Mouse (Mus musculus) hindbrain, embryonic 13.5 days (tissue): ENCODE measurements around the gene Enpp3. TPM values are rescaled to one million over a fixed set of nuclear protein-coding genes. Genes with fewer than 3 reads are reported as not detected.

ENCODE experiments used
- ATAC-seq: fragments of 200-750 bp; cut with Nextera tagmentation; 2 replicates; pipeline ENCODE4 v1.8.0; 2017; ENCODE audit warnings: moderate TSS enrichment; ENCODE audit not compliant: low FRiP score
- H3K27ac ChIP-seq: fragments of 300-500 bp; sonication (generic); 2 replicates; pipeline ENCODE4 v1.5.1; 2015; ENCODE audit warnings: inconsistent platforms, mild to moderate bottlenecking, moderate library complexity
- H3K27me3 ChIP-seq: fragments of 300-500 bp; sonication (generic); 2 replicates; pipeline ENCODE4 v1.6.1; 2015; ENCODE audit warnings: mild to moderate bottlenecking, inconsistent platforms
- H3K36me3 ChIP-seq: fragments of 300-500 bp; sonication (generic); 2 replicates; pipeline ENCODE4 v1.6.1; 2015; ENCODE audit warnings: mild to moderate bottlenecking, inconsistent platforms
- H3K4me1 ChIP-seq: fragments of 300-500 bp; sonication (generic); replicated peaks from 2 replicates; pipeline ENCODE4 v1.6.1; 2015; ENCODE audit warnings: inconsistent platforms
- H3K4me2 ChIP-seq: fragments of 300-500 bp; sonication (generic); 2 replicates; pipeline ENCODE4 v1.6.1; 2015; ENCODE audit warnings: inconsistent platforms, mild to moderate bottlenecking, moderate library complexity
- H3K4me3 ChIP-seq: fragments of 300-500 bp; sonication (generic); 2 replicates; pipeline ENCODE4 v1.5.1; 2015; ENCODE audit warnings: mild to moderate bottlenecking, inconsistent platforms
- H3K9ac ChIP-seq: fragments of 300-500 bp; sonication (generic); 2 replicates; pipeline ENCODE4 v1.6.1; 2015; ENCODE audit warnings: mild to moderate bottlenecking, inconsistent platforms
- H3K9me3 ChIP-seq: fragments of 300-500 bp; sonication (generic); 2 replicates; pipeline ENCODE4 v1.6.1; 2016; ENCODE audit warnings: inconsistent platforms
- WGBS: fragments of 180-500 bp; shearing (Covaris S2); methylation state at CpG from one replicate; pipeline ENCODE4 v1.1.7; 2015; 5-methylcytosine and 5-hydroxymethylcytosine counted together
- polyA plus RNA-seq: library from polyadenylated mRNA; unstranded; fragments of >200 nt; fragmentation: Nextera tagmentation; extraction: Ambion mirVana; gene quantifications from 2 replicates; pipeline ENCODE4 v1.2.1, GENCODE M21; 2015

Enpp3 gene
- polyA plus RNA-seq, 1 experiment from 2014 or later = 4.6 TPM

GRCm38 (mm10) chr10:24832306-24832705 lies 10.3 kb downstream of the Enpp3 start:
- Histone ChIP-seq H3K4me2 (no peak overlapping the region), H3K27ac (no peak overlapping the region), H3K4me1 (peaks cover 20% of the 10 kb centered on the region), H3K9me3 (no peaks in the 10 kb centered on the region), H3K9ac (no peak overlapping the region), H3K4me3 (no peak overlapping the region), H3K27me3 (no peaks in the 10 kb centered on the region), H3K36me3 (no peaks in the 10 kb centered on the region)
- ATAC-seq = no peak
- WGBS = 95% methylated on average over 9 of the region's 9 CpGs

GRCm38 (mm10) chr10:24831377-24832095 lies 11.1 kb downstream of the Enpp3 start:
- no peaks in the 10 kb centered on the region for H3K27me3 ChIP-seq
- no peak overlapping the region for H3K27ac ChIP-seq
- ATAC-seq = no peak
- H3K9ac ChIP-seq = no peak overlapping the region
- H3K4me2 ChIP-seq = no peak overlapping the region
- WGBS = 71% methylated on average over 14 of the region's 15 CpGs
- no peaks in the 10 kb centered on the region for H3K9me3 ChIP-seq
- H3K4me3 ChIP-seq = no peak overlapping the region
- H3K36me3 ChIP-seq = no peaks in the 10 kb centered on the region
- peaks cover 18% of the 10 kb centered on the region for H3K4me1 ChIP-seq

- Histone ChIP-seq H3K9ac (no peak overlapping the region), H3K36me3 (no peaks in the 10 kb centered on the region), H3K27me3 (no peaks in the 10 kb centered on the region), H3K4me2 (no peak overlapping the region), H3K4me1 (peaks cover 8% of the 10 kb centered on the region), H3K9me3 (no peaks in the 10 kb centered on the region), H3K4me3 (no peak overlapping the region), H3K27ac (no peak overlapping the region)
- no peak for ATAC-seq
- WGBS = 94% methylated on average over 5 of the region's 5 CpGs
Measured at GRCm38 (mm10) chr10:24830448-24830847, 12.2 kb downstream of the Enpp3 start.

DNA sequence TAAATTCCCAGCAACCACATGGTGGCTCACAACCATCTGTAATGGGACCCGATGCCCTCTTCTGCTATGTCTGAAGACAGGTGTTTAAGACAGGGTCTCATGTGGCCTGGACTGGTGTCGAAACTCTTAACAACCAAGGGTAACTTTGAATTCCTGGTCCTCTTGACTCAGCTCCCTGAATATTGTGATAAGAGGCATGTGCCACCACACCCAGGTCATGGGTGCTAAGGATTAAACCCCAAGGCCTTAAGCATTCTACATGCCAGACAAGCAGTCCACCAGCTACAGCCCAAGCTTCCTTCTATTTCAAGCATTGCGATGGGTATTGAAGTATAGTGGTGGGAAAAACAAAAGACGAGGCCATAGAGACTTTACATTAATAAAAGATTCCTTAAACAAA lies 14.5 kb downstream of the Enpp3 start:
- WGBS = 93% methylated on average over 4 of the region's 4 CpGs

GRCm38 (mm10) chr10:24826130-24826529 lies 16.5 kb downstream of the Enpp3 start:
- no peak overlapping the region for H3K27ac ChIP-seq
- no peaks in the 10 kb centered on the region for H3K9me3 ChIP-seq
- no peak overlapping the region for H3K9ac ChIP-seq
- 16% methylated on average over 6 of the region's 6 CpGs for WGBS
- no peaks in the 10 kb centered on the region for H3K36me3 ChIP-seq
- H3K4me2 ChIP-seq = no peak overlapping the region
- H3K4me1 ChIP-seq = no peaks in the 10 kb centered on the region
- H3K27me3 ChIP-seq = no peaks in the 10 kb centered on the region
- no peak for ATAC-seq
- no peak overlapping the region for H3K4me3 ChIP-seq

More for the DNA sequence above, 14.5 kb downstream of the Enpp3 start:
- no peak for ATAC-seq
- no peaks in the 10 kb centered on the region for H3K36me3 ChIP-seq
- H3K4me1 ChIP-seq = no peaks in the 10 kb centered on the region
- no peak overlapping the region for H3K9ac ChIP-seq
- no peaks in the 10 kb centered on the region for H3K9me3 ChIP-seq
- no peak overlapping the region for H3K4me2 ChIP-seq
- no peaks in the 10 kb centered on the region for H3K27me3 ChIP-seq
- H3K4me3 ChIP-seq = no peak overlapping the region
- H3K27ac ChIP-seq = no peak overlapping the region

DNA sequence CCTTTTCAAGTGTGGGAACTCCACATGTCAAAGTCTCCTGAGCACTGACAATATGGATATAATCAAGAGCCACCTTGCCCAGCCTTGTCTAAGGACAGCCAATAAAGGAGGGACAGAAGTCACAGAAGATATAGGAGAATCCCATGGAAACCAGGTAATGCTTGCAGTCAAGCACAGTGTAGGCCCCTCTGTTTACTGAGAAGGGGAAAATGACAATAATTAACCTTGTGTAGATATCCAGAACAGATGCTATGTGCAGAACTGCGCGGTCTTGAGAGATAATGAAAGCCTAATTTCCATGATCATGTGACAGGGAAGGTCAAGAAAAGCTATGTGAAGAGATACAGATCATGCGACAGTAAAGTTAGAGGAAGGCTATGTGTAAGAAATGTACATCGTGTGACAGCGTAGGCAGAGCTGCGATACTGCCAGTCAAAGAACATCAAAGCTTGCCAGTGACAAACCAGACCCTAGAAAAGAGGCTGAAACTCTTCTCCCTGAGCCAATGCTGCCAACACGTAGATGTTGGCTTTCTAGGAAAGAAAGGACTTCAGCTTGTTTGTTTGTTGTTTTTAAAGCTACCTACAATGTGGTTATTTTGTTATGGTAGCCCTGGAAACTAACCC lies 17.1 kb downstream of the Enpp3 start:
- 84% methylated on average over 7 of the region's 7 CpGs for WGBS
- H3K9ac ChIP-seq = no peak overlapping the region
- H3K9me3 ChIP-seq = no peaks in the 10 kb centered on the region
- no peak overlapping the region for H3K4me3 ChIP-seq
- H3K4me1 ChIP-seq = no peaks in the 10 kb centered on the region
- H3K27me3 ChIP-seq = no peaks in the 10 kb centered on the region
- no peak for ATAC-seq
- H3K27ac ChIP-seq = no peak overlapping the region
- H3K36me3 ChIP-seq = no peaks in the 10 kb centered on the region
- no peak overlapping the region for H3K4me2 ChIP-seq

DNA sequence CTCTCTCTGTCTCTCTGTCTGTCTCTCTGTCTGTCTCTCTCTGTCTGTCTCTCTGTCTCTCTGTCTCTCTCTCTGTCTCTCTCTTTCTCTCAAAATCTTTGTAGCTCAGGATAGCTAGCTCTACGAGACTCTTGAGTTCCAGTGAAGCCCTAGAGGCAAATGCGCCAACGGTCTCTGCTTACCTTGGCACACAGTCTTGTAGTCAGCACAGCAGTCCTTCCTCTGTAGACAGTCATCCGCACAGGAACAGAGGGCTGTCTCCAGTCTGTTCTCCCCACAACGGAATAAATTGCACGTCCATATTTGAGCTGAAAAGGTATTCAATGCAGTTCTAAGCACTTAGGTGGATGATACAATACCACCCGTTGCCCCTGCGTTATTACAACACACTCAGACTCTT lies 18.0 kb downstream of the Enpp3 start:
- ATAC-seq = no peak
- Histone ChIP-seq H3K4me2 (no peak overlapping the region), H3K4me1 (no peaks in the 10 kb centered on the region), H3K4me3 (no peak overlapping the region), H3K27ac (no peak overlapping the region), H3K36me3 (no peaks in the 10 kb centered on the region), H3K9me3 (no peaks in the 10 kb centered on the region), H3K9ac (no peak overlapping the region), H3K27me3 (no peaks in the 10 kb centered on the region)
- 87% methylated on average over 8 of the region's 8 CpGs for WGBS

GRCm38 (mm10) chr10:24823697-24824535 lies 18.7 kb downstream of the Enpp3 start:
- Histone ChIP-seq H3K36me3 (no peaks in the 10 kb centered on the region), H3K4me2 (no peak overlapping the region), H3K27me3 (no peaks in the 10 kb centered on the region), H3K4me1 (no peaks in the 10 kb centered on the region), H3K4me3 (no peak overlapping the region), H3K9ac (no peak overlapping the region), H3K9me3 (no peaks in the 10 kb centered on the region), H3K27ac (no peak overlapping the region)
- WGBS = 86% methylated on average over 16 of the region's 16 CpGs
- ATAC-seq = no peak

DNA sequence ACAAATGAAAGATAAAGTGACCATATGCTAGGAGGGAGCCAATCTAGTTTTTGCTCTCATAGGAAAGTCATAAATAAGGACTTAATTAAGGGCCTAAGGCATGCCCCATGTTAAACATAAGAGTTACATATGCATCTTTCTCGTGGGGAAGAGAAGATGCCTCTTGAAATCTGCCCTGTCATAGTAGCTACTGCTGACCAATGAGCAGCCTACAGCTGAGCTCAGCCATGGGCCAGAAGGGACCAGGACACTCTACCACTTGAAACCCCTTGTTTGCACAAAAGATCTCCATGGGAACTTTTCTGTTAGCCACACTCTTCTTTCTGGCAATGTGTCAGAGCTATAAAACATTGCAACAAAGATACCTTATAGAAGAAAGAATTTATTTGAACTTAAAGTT lies 19.4 kb downstream of the Enpp3 start:
- Histone ChIP-seq H3K9ac (no peak overlapping the region), H3K4me1 (no peaks in the 10 kb centered on the region), H3K4me3 (no peak overlapping the region), H3K27ac (no peak overlapping the region), H3K9me3 (no peaks in the 10 kb centered on the region), H3K27me3 (no peaks in the 10 kb centered on the region), H3K36me3 (no peaks in the 10 kb centered on the region), H3K4me2 (no peak overlapping the region)
- WGBS = 43% methylated on average over 1 of the region's 1 CpGs
- ATAC-seq = no peak

GRCm38 (mm10) chr10:24822842-24823241 lies 19.8 kb downstream of the Enpp3 start:
- H3K4me1 ChIP-seq = no peaks in the 10 kb centered on the region
- no peak overlapping the region for H3K4me3 ChIP-seq
- no peaks in the 10 kb centered on the region for H3K9me3 ChIP-seq
- WGBS = 95% methylated on average over 1 of the region's 1 CpGs
- no peak overlapping the region for H3K27ac ChIP-seq
- no peak for ATAC-seq
- no peaks in the 10 kb centered on the region for H3K36me3 ChIP-seq
- H3K4me2 ChIP-seq = no peak overlapping the region
- no peak overlapping the region for H3K9ac ChIP-seq
- no peaks in the 10 kb centered on the region for H3K27me3 ChIP-seq

- H3K4me2 ChIP-seq = no peak overlapping the region
- no peak overlapping the region for H3K27ac ChIP-seq
- H3K9ac ChIP-seq = no peak overlapping the region
- H3K27me3 ChIP-seq = no peaks in the 10 kb centered on the region
- 85% methylated on average over 4 of the region's 4 CpGs for WGBS
- H3K4me3 ChIP-seq = no peak overlapping the region
- no peaks in the 10 kb centered on the region for H3K9me3 ChIP-seq
- ATAC-seq = no peak
- no peaks in the 10 kb centered on the region for H3K4me1 ChIP-seq
- H3K36me3 ChIP-seq = no peaks in the 10 kb centered on the region
Measured at GRCm38 (mm10) chr10:24821990-24822676, 20.5 kb downstream of the Enpp3 start.

- H3K4me1 ChIP-seq = no peaks in the 10 kb centered on the region
- H3K36me3 ChIP-seq = no peaks in the 10 kb centered on the region
- no peaks in the 10 kb centered on the region for H3K9me3 ChIP-seq
- ATAC-seq = no peak
- 55% methylated on average over 3 of the region's 3 CpGs for WGBS
- H3K4me3 ChIP-seq = no peak overlapping the region
- no peak overlapping the region for H3K9ac ChIP-seq
- H3K4me2 ChIP-seq = no peak overlapping the region
- H3K27me3 ChIP-seq = no peaks in the 10 kb centered on the region
- no peak overlapping the region for H3K27ac ChIP-seq
Measured at GRCm38 (mm10) chr10:24819526-24819925, 23.1 kb downstream of the Enpp3 start.
